Comparison of ENCODE assay signal across 9 mouse cellular contexts in the genomic region with DNA sequence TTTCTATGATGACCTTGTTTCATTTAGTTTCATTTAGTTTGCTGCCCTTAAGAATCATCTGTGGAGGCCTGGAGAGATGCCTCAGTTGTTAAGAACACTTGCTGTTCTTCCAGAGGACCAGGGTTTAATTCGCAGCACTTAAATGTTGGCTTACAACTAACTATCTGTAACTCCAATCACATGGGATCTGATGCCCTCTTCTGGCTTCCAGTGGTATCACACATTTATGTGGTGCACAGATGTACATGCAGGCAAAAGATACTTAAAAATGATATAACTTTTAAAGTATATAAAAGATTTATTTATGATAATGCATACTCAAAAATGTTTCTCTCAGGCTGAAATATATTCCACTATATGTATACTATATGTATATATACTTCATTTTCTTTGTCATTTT. TPM values are rescaled to one million over a fixed set of nuclear protein-coding genes. Genes with fewer than 3 reads are reported as not detected.
DNase-seq lines count a peak whose midpoint lies in the region; ATAC-seq lines count a peak whose summit lies in the region.
"Had no signal": no experiment of that assay in that cellular context is flagged by ENCODE, and none has a peak within 500 bp of the region (broad histone marks: within the 10 kb centered on the region; RNA-seq: fewer than 3 reads in every experiment).

No protein-coding gene starts in this region.

- no peaks in the 10 kb centered on the region for H3K4me1 ChIP-seq in midbrain, embryonic 14.5 days (ENCODE audit: control insufficient read depth, insufficient read depth, low read length)
- H3K4me1 ChIP-seq in midbrain, embryonic 16.5 days (ENCODE audit: control insufficient read depth, insufficient read depth, low read length): no peaks in the 10 kb centered on the region
- H3K4me1 ChIP-seq: liver, embryonic 13.5 days had no signal

- H3K9me3 ChIP-seq in midbrain, embryonic 14.5 days (ENCODE audit: control insufficient read depth, low read length): no peaks in the 10 kb centered on the region
- no peaks in the 10 kb centered on the region for H3K9me3 ChIP-seq in midbrain, embryonic 16.5 days (replicated peaks; ENCODE audit: control insufficient read depth, low read length, poor library complexity, severe bottlenecking)
- H3K9me3 ChIP-seq: liver, embryonic 13.5 days had no signal

- WGBS in midbrain, embryonic 14.5 days: 93% methylated on average over 1 of the region's 1 CpGs
- WGBS in midbrain, embryonic 16.5 days: 90% methylated on average over 1 of the region's 1 CpGs

- no peak overlapping the region for H3K9ac ChIP-seq in midbrain, embryonic 14.5 days (replicated peaks; ENCODE audit: low read length)
- no peak overlapping the region for H3K9ac ChIP-seq in midbrain, embryonic 16.5 days (ENCODE audit: low read depth, low read length)
- H3K9ac ChIP-seq: liver, embryonic 13.5 days had no signal

- no peaks in the 10 kb centered on the region for H3K27me3 ChIP-seq in midbrain, embryonic 14.5 days (ENCODE audit: control insufficient read depth, insufficient read depth, low read length)
- no peaks in the 10 kb centered on the region for H3K27me3 ChIP-seq in midbrain, embryonic 16.5 days (ENCODE audit: control insufficient read depth, insufficient read depth, low read depth, low read length)
- H3K27me3 ChIP-seq: liver, embryonic 13.5 days had no signal

- no peaks in the 10 kb centered on the region for H3K36me3 ChIP-seq in midbrain, embryonic 14.5 days (ENCODE audit: control insufficient read depth, insufficient read depth, low read length)
- H3K36me3 ChIP-seq in midbrain, embryonic 16.5 days (ENCODE audit: control insufficient read depth, insufficient read depth, low read length): 0 out of 2 replicates have a peak, but pooled peaks cover 3% of the 10 kb centered on the region

- no peak for ATAC-seq in midbrain, embryonic 14.5 days (ENCODE audit: low FRiP score, low TSS enrichment)
- no peak for ATAC-seq in midbrain, embryonic 16.5 days

- H3K4me2 ChIP-seq in midbrain, embryonic 14.5 days (ENCODE audit: low read length): no peak overlapping the region
- H3K4me2 ChIP-seq in midbrain, embryonic 16.5 days (ENCODE audit: low read length): no peak overlapping the region
- H3K4me2 ChIP-seq: liver, embryonic 13.5 days had no signal

- peak; percentile 15 to 25 for DNase-seq in cerebellum, postnatal 14 days
- no peak for DNase-seq in cerebellum, adult 8-10 months
- peak; percentile 6 for DNase-seq in midbrain, embryonic 14.5 days
- peak; percentile 17 for DNase-seq in embryo, embryonic 11 days
- peak; percentile 40 for DNase-seq in thymus, postnatal 14 days
- no peak for DNase-seq in gastrocnemius, adult 8-10 months (ENCODE audit: low spot score in 2 of 2)
- DNase-seq in adrenal gland, postnatal 36 days: no peak
- DNase-seq: liver, embryonic 13.5 days had no signal

- H3K27ac ChIP-seq in midbrain, embryonic 14.5 days (replicated peaks; ENCODE audit: low read depth, low read length): no peak overlapping the region
- no peak overlapping the region for H3K27ac ChIP-seq in midbrain, embryonic 16.5 days (ENCODE audit: low read length)
- H3K27ac ChIP-seq: liver, embryonic 13.5 days had no signal

- no peak overlapping the region for H3K4me3 ChIP-seq in midbrain, embryonic 14.5 days (replicated peaks; ENCODE audit: low read depth, low read length)
- no peak overlapping the region for H3K4me3 ChIP-seq in midbrain, embryonic 16.5 days (ENCODE audit: low read depth, low read length)
- H3K4me3 ChIP-seq: liver, embryonic 13.5 days had no signal

RNA-seq across cellular contexts. Expression of gene Fnip1, which starts 40.4 kb away (rescaled TPM):
- polyA plus RNA-seq in midbrain, embryonic 14.5 days (2014; fragmentation: Nextera tagmentation; extraction: Ambion mirVana): 14.0 and 18.2 TPM in 2 replicates
- polyA plus RNA-seq in midbrain, embryonic 16.5 days (2015; fragmentation: Nextera tagmentation; extraction: Ambion mirVana): 12.3 and 13.0 TPM in 2 replicates
- total RNA-seq in gastrocnemius, adult 8-10 months (2022): 10 to 100 TPM; 38.5 to 48.2 (median 39.3) TPM
- 10 to 100 TPM; 25.5 to 31.3 TPM for total RNA-seq in adrenal gland, postnatal 36 days (2021)

RNA-seq across cellular contexts. Expression of gene Rapgef6, which starts 44.2 kb away (rescaled TPM):
- 33.6 and 38.5 TPM in 2 replicates for polyA plus RNA-seq in midbrain, embryonic 14.5 days (2014; fragmentation: Nextera tagmentation; extraction: Ambion mirVana)
- 40.2 and 44.3 TPM in 2 replicates for polyA plus RNA-seq in midbrain, embryonic 16.5 days (2015; fragmentation: Nextera tagmentation; extraction: Ambion mirVana)
- total RNA-seq in gastrocnemius, adult 8-10 months (2022): 1 to 10 TPM; 4.6 to 7.8 (median 6.2) TPM
- 10 to 100 TPM; 23.0 to 24.5 TPM for total RNA-seq in adrenal gland, postnatal 36 days (2021)

Comparison
In these comparisons a context has a peak if more than half of its experiments do, and no peak if none do; other contexts are left out.
1. DNase-seq: peak in cerebellum, postnatal 14 days (2 of 2), midbrain, embryonic 14.5 days (single experiment), embryo, embryonic 11 days (single experiment) and thymus, postnatal 14 days (single experiment); none in cerebellum, adult 8-10 months (single experiment), gastrocnemius, adult 8-10 months (0 of 2) and adrenal gland, postnatal 36 days (0 of 2).